Mouse (Mus musculus) cerebral cortex, adult 2 months (tissue): Measurements from ENCODE around the gene Kcnip3.

ENCODE experiments used
- WGBS: fragments of 180-500 bp; shearing (Covaris S2); methylation state at CpG from one replicate; pipeline ENCODE4 v1.1.7; 2018; 5-methylcytosine and 5-hydroxymethylcytosine counted together

The Kcnip3 gene

DNA sequence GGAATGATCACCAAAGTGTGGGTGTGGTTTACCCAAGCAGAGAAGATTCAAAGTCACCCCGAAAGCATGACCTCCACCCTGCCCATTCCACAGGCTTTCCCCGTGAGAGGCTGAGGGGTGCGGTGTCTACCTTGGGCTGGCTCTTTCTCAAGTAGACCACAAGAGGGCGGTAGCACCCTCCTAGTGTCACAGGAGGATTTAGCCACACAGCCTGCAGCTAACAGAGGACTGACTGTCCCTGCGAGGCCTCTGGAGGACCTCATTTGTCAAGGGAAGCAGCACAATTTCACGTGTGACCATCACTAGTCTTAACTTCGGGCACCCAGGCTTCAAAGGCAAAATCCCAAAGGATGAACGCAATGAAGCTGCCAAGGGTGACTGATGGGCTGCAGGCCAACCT, 59.6 kb downstream of the Kcnip3 start:
- 6% methylated on average over 8 of the region's 8 CpGs for WGBS

DNA sequence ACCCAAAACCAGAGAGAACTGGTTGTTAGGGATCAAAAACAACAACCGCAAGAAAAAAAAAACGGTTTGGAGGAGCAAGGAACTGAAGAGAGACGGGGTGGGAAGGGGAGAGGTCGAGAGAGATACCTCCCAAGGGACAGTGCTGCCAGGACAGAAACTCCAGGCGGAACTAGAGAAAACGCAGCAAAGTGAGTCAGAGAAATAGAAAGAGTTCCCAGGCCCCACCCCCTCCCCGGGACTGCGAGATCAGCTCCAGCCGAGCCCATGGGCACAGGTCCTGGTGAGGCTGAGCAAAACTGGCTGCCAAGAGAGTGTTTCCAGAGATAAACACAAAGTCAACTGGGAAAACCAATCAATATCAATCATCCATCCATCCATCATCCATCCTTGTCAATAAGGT, 60.5 kb downstream of the Kcnip3 start:
- 63% methylated on average over 9 of the region's 9 CpGs for WGBS

DNA sequence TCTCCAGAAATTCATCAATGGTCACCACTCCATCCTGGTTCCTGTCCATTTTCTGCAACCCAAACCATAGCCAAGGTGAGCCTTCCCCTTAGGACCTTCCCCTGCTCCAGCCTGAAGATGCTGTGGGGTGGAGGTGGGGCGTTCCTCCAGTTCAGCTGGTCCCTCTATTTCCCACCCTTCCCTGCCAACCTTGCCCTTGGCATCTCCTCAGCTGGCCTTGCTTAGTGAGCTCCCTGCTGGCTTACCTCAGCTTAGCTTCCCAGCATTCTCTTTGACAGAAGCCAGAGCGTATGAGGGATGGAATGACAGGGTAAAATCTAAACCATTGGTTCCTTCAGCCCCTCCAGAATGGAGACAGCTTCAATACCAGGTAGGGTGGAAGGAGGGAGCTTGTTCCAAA, 62.6 kb downstream of the Kcnip3 start:
- 80% methylated on average over 2 of the region's 2 CpGs for WGBS

DNA sequence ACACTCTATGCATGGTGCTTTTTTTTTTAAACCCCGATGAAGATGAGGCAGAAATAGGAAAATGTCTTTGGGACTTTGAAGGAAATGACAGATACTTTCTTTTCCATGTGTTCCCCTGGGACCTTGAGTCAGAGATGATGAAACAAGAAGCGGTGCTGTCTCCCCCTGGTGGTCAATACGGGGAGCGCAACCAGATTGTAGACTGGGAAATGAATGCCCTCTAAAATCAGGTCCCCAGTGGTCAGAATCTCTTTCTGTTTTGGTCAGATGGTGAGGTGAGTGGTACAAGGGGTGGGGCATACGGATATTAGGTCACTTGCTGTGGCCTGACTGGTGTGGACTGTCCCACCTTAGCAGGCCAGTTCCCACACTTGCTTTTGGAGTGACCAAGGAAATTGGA, 68.1 kb downstream of the Kcnip3 start:
- 1% methylated on average over 5 of the region's 5 CpGs for WGBS

DNA sequence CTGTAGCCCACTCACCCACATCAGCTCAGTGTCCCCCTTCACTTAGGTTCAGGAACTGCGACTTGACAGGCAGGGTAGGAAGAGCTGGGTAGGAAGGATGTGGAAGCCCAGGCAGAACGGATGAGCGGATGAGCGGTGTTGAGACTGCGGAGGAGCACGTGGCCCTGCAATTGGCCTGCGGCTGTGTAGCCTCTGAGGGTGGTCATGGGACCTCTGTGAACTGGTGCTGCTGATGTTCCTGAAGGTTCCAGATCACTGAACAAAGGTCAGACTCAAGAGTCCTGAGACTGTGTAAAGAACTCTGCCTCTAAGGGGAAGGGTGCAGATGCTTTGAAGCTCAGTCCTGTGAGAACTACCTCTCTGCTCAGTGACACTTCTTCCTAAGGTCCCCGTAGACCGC, 68.8 kb downstream of the Kcnip3 start:
- WGBS, result 78% methylated on average over 9 of the region's 9 CpGs

DNA sequence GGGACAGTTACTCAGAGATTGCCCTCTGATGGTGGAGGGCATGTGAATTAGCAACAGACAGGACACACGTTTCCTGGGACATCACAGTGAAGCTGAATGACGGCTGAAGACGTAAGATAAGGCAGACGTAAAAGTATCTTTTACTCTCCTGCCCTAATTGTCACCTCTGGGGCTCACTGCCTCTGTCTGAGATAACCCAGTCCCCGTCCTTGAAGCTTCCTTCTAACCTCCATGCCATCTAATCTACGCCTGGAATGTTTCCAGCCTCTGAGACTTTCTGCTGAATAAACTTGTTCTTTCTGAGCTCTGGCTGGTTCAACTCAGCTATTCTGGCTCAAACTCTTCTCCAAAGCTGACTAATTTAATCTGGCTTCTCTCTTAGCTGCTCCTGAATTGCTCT, 70.1 kb downstream of the Kcnip3 start:
- WGBS, result 51% methylated on average over 6 of the region's 6 CpGs

DNA sequence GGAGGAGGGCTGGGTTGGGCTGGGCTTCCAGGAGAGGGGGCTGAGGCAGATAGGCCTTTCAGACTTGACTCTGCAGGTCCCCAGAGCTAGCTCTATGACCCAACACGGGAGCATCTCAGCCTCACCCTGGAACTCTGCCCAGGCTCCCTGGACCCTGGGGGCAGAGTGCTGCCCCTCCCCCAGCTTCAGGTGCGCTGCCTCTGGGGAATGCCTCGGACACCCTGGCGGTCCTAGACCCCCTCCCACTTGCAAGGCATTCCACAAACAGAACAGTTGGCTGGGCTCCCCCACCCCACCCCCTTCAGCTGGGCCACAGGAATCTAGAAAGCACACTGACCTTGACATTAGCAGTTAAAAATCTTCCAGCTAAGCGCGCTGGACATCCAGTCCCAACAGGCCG, 72.2 kb downstream of the Kcnip3 start:
- WGBS, result 51% methylated on average over 7 of the region's 7 CpGs

DNA sequence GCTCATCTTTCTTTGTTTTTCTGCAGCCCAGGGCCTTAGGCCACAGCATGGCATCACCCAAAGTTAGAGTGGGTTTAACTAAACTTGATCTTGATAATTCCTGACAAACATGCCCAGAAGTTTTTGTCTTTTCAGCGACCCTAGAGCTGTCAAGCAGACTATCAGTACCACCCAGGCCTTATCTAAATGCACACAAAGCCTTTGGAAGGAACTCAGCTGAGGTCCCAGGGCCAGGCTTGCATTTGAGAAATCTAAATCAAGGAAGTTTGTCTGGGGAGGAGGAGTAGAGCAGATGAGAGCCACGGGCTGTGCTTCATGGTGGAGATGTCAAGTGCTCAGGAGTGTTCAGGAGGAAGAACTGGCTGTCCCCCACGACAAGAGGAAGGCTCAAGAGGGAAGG, 75.0 kb downstream of the Kcnip3 start:
- WGBS, result 61% methylated on average over 3 of the region's 3 CpGs

DNA sequence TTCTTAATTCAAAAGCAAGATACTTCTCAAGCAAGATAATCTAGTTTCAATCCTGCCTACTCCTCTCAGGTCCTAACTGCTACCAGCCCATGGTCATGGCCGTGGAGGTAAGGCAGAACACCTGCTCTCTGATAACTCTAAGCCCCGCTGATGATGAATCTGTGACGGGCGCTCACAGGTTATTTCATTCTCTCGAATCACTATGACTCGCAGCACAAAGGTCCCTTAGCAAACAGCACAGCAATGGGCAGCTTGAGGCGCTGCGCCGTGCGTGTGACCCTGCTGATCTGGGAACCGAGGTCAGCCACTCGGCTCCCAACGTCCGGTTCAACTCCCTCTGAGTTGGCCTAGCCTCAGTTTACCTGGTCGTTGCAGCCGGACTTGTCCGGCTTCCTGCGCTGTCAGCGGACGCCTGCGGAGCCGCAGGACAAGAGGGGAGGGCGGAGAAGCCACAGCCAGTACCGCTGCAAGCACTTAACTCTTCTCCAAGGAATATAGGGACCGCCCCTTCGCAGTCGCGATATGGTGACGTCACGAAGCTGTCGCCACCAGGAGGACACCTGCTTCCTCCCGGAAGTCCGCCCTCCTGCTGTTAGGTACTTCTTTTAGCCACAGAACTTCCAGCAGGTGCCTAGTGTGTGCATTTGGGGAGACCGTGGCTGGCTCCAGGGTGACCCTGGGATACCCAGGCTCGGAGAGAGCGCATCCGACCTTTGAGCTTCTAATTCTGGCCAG, 77.7 kb downstream of the Kcnip3 start, which contains the start of gene Fahd2a:
TSS of gene Fahd2a (minus strand) at position 511 of the 735 bp plus-strand sequence.
- WGBS, result 2% methylated on average over 37 of the region's 37 CpGs

DNA sequence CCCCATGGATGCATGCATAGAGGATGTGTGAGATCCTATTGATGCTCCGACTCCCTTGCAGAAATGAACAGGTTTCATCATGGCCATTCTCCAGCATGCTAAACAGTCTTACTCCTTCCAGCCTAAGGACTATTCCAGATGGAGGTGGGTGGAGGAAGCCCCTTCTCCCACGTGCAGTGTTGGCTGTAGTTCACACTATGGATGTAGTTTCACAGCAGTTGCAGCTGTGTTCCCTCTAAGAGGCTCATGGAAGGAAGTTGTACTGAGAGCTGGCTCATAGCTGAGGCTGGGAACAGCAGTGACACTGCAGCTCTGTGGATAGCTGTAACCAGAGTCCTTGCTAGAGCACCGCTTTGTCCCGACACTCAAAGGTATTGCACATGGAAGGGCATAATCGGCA, 84.2 kb downstream of the Kcnip3 start:
- WGBS, result 73% methylated on average over 5 of the region's 5 CpGs

DNA sequence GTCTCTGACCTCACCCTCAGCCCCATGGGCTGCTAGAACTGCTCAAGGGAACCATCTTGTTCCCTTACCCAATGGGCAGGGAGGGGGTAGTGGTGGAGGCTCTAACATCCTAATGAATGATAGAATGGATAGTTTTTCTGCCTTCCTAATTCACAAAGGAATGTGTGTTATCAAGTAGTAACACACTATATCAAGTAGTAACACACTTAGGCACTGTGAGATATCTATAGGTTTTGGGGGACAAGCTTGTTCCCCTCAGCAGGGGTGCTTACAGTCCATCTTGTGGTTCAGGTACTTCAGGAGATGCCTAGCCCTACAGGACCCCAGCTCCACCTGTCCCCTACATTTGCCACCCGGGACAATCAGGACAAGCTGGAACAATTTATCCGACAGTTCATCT, 86.3 kb downstream of the Kcnip3 start:
- 94% methylated on average over 2 of the region's 2 CpGs for WGBS

DNA sequence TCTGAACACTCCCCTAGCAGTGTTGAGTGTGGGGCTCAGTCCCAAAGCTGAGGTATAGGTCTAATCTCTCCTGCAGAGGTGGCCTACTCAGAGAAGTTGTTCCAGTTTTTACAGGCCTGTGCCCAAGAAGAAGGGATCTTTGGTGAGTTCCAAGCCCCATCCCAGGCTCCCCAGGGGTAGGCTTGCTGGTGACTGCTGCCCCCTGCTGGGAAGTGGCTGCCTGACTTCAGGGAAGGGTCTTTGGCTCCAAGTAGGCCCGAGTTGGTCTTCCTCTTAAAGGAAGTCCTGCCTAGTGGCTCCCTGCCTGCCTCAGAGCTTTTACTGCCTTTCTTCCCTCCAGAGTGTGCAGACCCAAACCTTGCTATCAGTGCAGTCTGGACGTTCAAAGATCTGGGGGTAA, 86.8 kb downstream of the Kcnip3 start:
- WGBS, result 51% methylated on average over 2 of the region's 2 CpGs

DNA sequence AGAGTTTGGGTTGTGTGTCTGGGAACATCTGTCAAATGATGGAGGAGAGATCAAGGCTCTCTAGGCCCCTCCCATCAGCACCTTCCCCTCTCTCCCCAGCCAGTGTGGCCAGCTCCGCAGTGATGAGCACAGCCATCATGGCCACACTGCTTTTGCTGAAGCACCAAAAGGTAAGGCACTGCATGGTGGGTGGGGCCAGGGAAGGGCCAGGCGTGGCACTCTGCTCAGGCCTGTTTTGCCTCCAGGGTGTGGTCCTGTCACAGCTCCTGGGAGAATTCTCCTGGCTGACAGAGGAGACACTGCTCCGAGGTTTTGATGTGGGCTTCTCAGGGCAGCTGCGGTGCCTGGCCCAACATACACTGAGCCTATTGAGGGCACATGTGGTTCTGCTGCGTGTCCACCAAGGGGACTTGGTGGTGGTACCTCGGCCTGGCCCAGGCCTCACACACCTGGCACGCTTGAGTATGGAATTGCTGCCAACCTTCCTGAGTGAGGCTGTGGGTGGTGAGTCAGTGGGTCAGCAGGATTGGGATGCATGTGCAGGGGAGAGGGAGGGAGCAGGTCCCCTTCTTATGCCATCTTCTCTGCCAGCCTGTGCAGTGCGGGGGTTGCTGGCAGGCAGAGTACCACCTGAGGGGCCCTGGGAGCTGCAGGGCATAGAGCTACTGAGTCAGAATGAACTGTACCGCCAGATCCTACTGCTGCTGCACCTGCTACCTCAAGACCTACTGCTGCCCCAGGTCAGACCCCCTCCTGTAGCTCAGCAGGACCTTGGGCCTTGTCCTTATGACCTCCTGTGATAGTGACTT, 88.2 kb downstream of the Kcnip3 start:
- WGBS, result 89% methylated on average over 9 of the region's 9 CpGs

DNA sequence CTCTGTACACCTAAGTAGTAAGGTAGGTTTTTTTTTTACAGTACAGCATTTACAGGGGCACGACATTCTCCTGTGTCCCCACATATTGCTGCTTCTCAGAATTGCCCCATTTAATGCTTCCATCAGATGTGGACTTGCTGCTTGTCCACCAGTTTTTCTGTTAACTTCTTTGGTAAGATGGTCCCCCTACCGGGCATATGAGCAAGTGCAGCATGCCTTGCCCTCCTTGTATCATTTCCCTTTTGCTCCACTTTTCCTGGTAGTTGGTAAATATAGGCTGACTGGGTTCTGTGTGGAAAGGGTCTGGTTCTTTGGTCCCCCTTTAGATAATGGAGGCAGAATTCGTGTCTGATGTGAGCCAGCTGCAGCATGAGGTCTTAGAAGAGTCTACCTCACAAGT, 91.7 kb downstream of the Kcnip3 start:
- WGBS, result 19% methylated on average over 3 of the region's 3 CpGs

DNA sequence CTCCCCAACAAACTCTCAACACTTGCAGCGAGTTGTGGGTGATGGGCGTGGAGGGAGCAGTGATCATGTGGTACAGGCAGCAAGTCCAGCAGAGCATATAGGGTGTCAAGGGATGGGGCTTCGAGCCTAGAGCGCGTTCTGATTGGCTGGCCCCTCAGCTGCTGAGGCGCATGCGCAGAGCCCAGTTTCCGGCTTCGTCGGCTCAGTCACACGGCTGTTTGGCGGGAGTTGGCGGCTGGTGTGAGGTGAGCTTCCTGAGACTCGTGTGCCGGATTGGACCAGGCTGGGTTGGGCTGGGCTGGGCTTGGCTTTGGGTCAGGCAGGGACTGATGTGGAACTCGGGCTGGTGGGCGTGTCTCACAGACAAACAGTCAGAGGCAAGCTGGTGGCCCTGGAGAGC, 96.9 kb downstream of the Kcnip3 start, which contains the start of gene Gpat2:
TSS of gene Gpat2 (plus strand) at position 223 of the 400 bp plus-strand sequence.
- 90% methylated on average over 17 of the region's 17 CpGs for WGBS

DNA sequence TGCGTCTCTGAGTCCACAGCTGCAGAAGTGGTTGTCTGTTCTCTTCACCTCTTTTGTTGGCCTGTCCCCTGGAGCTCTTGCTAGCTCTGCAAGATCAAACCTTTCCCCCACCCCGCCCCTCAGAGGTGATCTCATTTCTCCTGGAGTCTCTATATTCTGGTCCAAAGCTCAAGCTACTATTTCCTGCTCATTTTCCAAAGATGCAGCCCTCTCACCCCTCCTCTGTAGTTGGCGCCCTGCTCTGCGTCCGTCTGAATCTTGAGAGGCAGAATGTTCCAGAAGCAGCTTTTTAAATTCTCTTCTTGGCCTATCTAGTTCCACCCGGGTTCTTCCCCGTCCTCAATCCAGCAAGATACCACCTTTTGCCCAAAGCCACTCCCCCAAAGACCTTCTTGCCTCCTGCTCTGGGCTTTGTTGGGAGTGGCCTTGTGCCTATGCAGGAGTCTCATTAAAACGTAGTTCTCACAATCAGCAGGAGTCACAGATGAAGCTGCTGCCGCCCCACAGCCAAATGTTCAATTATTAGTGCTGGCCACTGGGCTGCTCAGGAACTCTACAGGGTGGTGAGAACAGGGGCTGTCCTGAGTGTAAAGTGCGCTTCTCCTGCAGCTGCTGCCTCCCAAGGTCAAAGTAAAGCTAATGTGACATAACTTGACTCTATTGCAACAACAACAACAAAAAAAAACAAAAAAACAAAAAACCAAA, 103.5 kb downstream of the Kcnip3 start:
- 77% methylated on average over 10 of the region's 10 CpGs for WGBS

DNA sequence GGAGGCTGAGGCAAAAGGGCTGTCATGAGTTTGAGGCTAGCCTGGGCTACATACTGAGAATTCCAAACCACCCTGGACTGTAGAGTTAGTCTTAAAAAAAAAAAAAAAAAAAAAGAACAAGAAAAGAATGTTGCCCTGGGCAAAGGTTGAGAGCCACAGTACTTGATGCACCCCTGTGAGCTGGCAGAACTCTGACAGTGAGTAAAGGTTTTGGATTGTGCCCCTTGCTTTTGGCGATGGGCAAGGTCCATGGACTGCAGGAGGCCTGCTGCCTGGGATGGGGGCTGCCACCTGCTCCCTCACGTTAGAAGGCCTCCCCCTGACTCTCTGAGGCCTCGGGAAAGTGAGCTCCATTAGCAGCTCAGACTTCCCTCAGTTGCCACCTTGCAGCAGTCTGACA, 105.2 kb downstream of the Kcnip3 start:
- 72% methylated on average over 3 of the region's 3 CpGs for WGBS

DNA sequence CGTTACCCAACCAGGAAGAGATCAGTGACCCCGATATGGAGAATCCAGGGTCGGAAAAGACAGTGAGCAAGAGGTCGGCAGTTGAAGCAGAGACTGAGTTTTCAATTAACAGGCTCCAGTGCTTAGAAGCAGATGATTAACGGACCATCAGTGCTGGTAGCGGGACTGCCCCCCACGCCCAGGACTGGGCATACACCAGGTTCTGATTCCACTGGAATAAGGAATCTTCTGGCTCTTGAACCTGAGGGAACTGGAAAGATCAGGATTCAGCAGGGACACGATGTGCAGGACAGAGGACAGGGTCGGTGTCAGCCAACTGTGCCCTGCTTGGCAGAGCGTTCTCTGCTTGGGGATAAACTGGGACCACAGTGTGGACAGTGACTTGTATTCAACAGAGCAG, 106.1 kb downstream of the Kcnip3 start:
- 83% methylated on average over 10 of the region's 10 CpGs for WGBS

DNA sequence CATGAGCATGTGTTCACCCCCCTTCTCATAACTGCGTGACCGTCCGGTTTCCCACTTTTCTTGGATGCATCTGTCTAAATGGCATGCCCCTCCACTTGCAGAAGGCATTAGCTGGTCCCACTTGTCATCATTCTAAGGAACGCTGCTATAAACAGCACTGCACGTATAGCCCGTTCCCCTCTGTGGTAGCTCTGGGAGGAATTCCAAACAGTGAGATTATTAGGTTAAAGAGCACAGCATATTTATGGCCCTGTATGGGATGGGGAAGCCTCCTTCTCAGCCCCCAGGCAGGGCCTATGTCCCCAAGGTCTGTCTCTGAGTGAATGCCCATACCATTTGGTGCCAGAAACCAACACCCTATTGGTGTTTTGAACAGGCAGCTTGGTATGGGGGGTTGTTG, 110.8 kb downstream of the Kcnip3 start:
- WGBS, result 94% methylated on average over 6 of the region's 6 CpGs
